Mouse (Mus musculus): Measurements from ENCODE around the gene Fam241a.

DNA sequence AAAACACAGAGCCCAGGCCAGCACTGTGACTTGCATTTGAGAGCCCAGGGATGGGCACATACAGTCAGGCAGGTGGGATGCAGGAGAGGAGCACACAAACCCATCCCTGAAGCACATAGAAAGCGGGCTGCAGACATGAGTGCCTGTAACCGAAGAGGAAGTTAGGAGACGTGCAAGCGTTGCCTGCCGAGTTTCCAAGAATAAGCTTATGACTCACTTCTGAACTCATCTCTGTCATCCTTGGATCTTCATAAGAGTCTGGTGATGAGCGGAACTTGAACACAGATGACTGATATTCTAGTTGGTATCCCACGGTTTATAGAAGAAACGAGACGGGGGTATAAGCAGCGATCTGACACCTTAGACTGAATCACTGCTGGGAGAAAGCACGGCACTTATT, 36.3 kb upstream of the Fam241a start:
- TF ChIP-seq POLR2A (IDR thresholded peaks at IDR 0.05; ENCODE audit: control insufficient read depth, low read depth, low read length) (no peak), CTCF (IDR thresholded peaks at IDR 0.05; ENCODE audit: control insufficient read depth, insufficient read depth, insufficient replicate concordance, low read depth, low read length) (no peak)

Data from testis, adult 2 months (tissue).